Mouse (Mus musculus) embryo, embryonic 9.5 days (tissue): ENCODE measurements around the gene Tmem45b.
A peak's percentile ranks its signal among the peaks of the same experiment; 100 is the strongest.

ENCODE experiments used
- DNase-seq: peaks from one replicate; pipeline ENCODE4 v3.0.0-alpha.2; 2017; ENCODE audit errors: extremely low spot score

Gene Tmem45b

DNA sequence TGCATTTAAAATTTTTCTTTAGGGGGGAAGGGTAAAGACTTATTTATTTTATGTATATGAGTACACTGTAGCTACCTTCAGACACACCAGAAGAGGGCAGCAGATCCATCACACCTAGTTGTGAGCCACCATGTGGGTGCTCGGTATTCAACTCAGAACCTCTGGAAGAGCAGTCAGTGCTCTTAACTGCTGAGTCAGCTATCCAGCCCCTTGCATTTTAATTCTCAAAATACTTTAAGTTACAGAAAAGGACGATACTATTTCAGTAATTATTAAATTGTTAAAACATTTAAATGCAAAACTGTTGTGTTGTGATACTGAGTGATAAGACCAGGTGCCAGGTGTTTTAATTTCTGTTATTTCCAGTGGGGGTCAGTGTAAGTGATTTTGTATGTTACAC is 60.0 kb downstream of the Tmem45b start:
- no peak for DNase-seq

GRCm38 (mm10) chr9:31400441-31400840 is 63.8 kb downstream of the Tmem45b start:
- peak; percentile 70 for DNase-seq

DNA sequence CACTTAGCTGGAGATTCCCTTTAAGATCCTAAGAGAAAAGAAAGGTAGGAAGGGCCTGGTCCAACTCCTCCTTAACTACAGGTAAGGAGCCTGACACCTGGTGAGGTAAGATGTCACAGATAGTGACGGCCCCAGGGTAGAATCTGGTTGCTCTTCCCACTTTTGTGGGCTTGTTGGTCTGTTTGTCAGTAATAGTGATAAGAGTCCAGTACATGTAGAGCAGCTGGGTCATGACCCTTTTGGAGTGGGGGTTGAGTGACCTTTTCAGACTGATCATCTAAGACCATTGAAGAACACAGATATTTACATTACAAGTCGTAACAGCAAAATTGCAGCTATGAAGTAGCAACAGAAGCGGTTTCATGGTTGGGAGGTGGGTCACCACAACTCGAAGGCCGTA is 77.1 kb downstream of the Tmem45b start:
- DNase-seq = no peak

DNA sequence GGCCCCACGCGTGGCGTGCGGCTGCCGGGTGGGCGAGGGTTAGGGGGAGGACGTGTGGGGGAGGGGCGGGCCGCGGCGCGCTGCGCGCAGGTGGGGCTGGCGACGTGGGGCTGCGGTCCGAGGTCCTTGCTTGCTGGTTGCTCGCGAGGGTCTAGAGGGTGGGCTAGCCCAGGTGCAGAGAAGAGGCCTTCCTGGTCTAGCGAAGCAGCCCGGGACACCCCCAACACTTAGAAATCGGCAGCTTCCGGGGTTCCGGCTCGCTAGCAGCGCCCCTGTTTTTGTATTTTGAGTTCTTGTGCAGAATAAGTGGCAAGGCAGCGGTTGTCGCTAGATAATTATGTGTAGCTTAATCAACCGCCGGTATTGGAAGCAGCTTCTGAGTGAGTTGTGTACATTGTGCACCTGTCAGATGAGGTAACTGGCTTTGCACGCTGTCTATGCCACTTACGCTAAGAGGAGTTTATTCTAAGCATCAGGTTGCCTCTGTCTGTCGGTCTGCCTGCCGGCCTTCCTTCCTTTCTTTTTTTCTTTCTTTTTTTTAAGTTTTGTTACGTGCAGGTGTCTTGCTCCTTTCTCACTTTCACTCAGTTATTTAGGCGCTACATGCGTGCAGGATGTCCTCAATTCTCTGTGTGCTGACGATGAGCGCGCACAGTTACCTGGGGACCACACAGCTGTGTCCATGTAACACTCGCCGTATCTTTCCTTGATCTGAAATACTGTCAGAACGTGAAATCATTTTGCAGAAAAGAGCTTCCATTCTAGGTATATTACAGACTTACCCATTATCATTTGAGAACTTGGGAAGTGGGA is 77.7 kb downstream of the Tmem45b start:
- DNase-seq = no peak

DNA sequence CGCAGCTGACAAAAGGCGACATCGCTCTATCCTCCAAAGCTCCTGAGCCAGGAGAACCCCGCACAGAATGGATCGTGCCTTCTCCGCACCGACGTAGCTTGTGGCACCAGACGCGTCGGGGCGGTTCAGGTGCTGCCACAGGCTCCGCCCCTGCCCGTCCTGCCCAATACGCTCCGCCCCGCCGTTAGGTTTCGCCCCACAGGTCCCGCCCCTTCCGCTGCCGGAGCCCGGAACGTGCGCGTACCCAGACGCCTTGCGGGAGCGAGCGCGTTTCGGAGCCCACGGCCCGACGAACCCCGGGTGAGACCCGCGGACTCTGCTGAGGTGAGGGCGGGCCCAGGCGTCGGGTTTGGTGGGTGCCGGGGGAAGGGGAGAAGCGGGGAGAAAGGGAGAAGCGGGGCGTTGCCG is 78.3 kb downstream of the Tmem45b start, which contains the start of gene Nfrkb:
Nfrkb (plus strand) TSS at position 246 of the 408 bp plus-strand sequence.
- peak; percentile 95 for DNase-seq

DNA sequence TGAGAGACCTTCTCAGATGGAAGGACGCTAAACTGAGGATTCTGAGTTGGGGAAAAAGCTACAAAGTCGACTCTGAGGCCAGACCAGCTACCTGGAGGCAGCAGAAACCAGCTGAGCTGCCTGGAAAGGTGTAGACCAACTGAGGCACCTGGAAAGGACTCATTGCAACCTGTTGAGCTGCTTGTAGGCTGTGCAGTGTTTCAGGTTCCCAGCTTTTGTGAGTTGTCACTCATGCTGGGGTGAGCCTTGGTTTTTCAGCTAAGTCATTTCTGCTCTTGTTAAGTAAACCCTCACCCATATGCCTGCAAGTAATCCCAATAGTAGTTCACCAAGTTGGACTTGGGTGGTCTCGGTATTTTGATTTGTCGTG is 78.8 kb downstream of the Tmem45b start:
- DNase-seq = peak; percentile 2

- DNase-seq = no peak
Measured at GRCm38 (mm10) chr9:31384786-31385499, 79.3 kb downstream of the Tmem45b start.

GRCm38 (mm10) chr9:31376661-31377060 is 87.6 kb downstream of the Tmem45b start:
- no peak for DNase-seq
